Mouse (Mus musculus) CH12.LX (cell line): ENCODE results near the gene Clk2. TPM values are rescaled to one million over a fixed set of nuclear protein-coding genes. Genes with fewer than 3 reads are reported as not detected.
A peak's percentile ranks its signal among the peaks of the same experiment; 100 is the strongest.

Experiments used
- DNase-seq: peaks from one replicate; pipeline ENCODE4 v3.0.0-alpha.2; 2013; ENCODE audit errors: extremely low read depth
- H3K27ac ChIP-seq: 2 replicates; pipeline ENCODE4 v1.5.1; 2012; ENCODE audit warnings: low read depth, mild to moderate bottlenecking, control low read depth, moderate library complexity; ENCODE audit not compliant: insufficient read depth
- H3K27me3 ChIP-seq: replicated peaks from 2 replicates; pipeline ENCODE3; 2012; ENCODE audit warnings: inconsistent platforms
- H3K36me3 ChIP-seq, 2 experiments: replicated peaks in 1 of 2; 2 replicates each; pipeline versions ENCODE3 to v1.6.1; 2012; ENCODE audit warnings: inconsistent platforms in 1 of 2, low read length in 1 of 2, mild to moderate bottlenecking in 1 of 2, mixed read lengths in 1 of 2, moderate library complexity in 1 of 2; ENCODE audit not compliant: control insufficient read depth in 1 of 2, insufficient read depth in 1 of 2
- H3K4me1 ChIP-seq, 2 experiments: 2 replicates each; pipeline ENCODE4 v1.6.1; 2012; ENCODE audit warnings: inconsistent platforms in 1 of 2, moderate library complexity in 1 of 2; ENCODE audit not compliant: insufficient read depth in 2 of 2, control insufficient read depth in 1 of 2
- H3K4me2 ChIP-seq: 2 replicates; pipeline ENCODE4 v1.6.1; 2012; ENCODE audit warnings: low read depth, mild to moderate bottlenecking, control low read depth; ENCODE audit not compliant: poor library complexity, insufficient read depth, severe bottlenecking
- H3K4me3 ChIP-seq, 3 experiments: fragments of 150-350 bp in 1 of 3; sonication (generic) in 1 of 3; replicated peaks in 1 of 3; 2 replicates each; pipeline versions ENCODE3 to v1.5.1; 2011 to 2012; ENCODE audit warnings: low read depth in 2 of 3, low read length in 2 of 3, mild to moderate bottlenecking in 2 of 3, moderate library complexity in 2 of 3, control low read depth in 1 of 3, improper control_type of control experiment in 1 of 3, inconsistent platforms in 1 of 3, mixed read lengths in 1 of 3; ENCODE audit not compliant: poor library complexity in 1 of 3
- H3K79me2 ChIP-seq: replicated peaks from 2 replicates; pipeline ENCODE4 v1.6.1; 2012; ENCODE audit warnings: mild to moderate bottlenecking, moderate library complexity; ENCODE audit not compliant: control insufficient read depth, poor library complexity, insufficient read depth, severe bottlenecking; ENCODE audit errors: extremely low read depth
- H3K9ac ChIP-seq: 2 replicates; pipeline ENCODE4 v1.6.1; 2012; ENCODE audit warnings: low read depth, mild to moderate bottlenecking, control low read depth, moderate library complexity; ENCODE audit not compliant: insufficient read depth
- H3K9me3 ChIP-seq: replicated peaks from 2 replicates; pipeline ENCODE3; 2012; ENCODE audit warnings: low read length, inconsistent platforms, mixed read lengths
- BHLHE40 ChIP-seq: IDR thresholded peaks from 2 replicates; pipeline ENCODE4 v1.6.1; 2011; ENCODE audit warnings: mild to moderate bottlenecking, low read depth, low read length, improper control_type of control experiment
- E2F4 ChIP-seq: IDR thresholded peaks from 2 replicates; pipeline ENCODE4 v1.6.1; 2011; ENCODE audit warnings: low read depth, low read length, improper control_type of control experiment; ENCODE audit not compliant: insufficient replicate concordance
- EP300 ChIP-seq: IDR thresholded peaks from 2 replicates; pipeline ENCODE4 v1.6.1; 2011; ENCODE audit warnings: low read length, improper control_type of control experiment
- GABPA ChIP-seq: IDR thresholded peaks from 2 replicates; pipeline ENCODE4 v1.6.1; 2012; ENCODE audit warnings: low read depth, low read length, improper control_type of control experiment, inconsistent platforms; ENCODE audit not compliant: insufficient replicate concordance
- IRF4 ChIP-seq: IDR thresholded peaks from 2 replicates; pipeline ENCODE4 v1.6.1; 2014; ENCODE audit warnings: low read depth, mild to moderate bottlenecking, inconsistent platforms, low read length, improper control_type of control experiment
- JUN ChIP-seq: IDR thresholded peaks from 2 replicates; pipeline ENCODE4 v1.6.1; 2011; ENCODE audit warnings: low read depth, mild to moderate bottlenecking, low read length, improper control_type of control experiment, moderate library complexity; ENCODE audit not compliant: insufficient read depth
- JUND ChIP-seq: conservative IDR thresholded peaks from 2 replicates; pipeline ENCODE4 v1.6.1; 2011; ENCODE audit warnings: low read depth, low read length, improper control_type of control experiment
- KAT2A ChIP-seq: IDR thresholded peaks from 2 replicates; pipeline ENCODE4 v1.6.1; 2012; ENCODE audit warnings: low read length, improper control_type of control experiment, inconsistent platforms; ENCODE audit not compliant: insufficient replicate concordance
- MAFK ChIP-seq: IDR thresholded peaks from 2 replicates; pipeline ENCODE4 v1.6.1; 2011; ENCODE audit warnings: low read length, improper control_type of control experiment; ENCODE audit not compliant: insufficient replicate concordance
- MAX ChIP-seq: IDR thresholded peaks from 2 replicates; pipeline ENCODE4 v1.6.1; 2011; ENCODE audit warnings: low read length, improper control_type of control experiment
- MEF2A ChIP-seq: IDR thresholded peaks from 2 replicates; pipeline ENCODE4 v1.6.1; 2014; ENCODE audit warnings: low read depth, mild to moderate bottlenecking, inconsistent platforms, low read length, improper control_type of control experiment, borderline replicate concordance
- MYC ChIP-seq: IDR thresholded peaks from 2 replicates; pipeline ENCODE4 v1.6.1; 2011; ENCODE audit warnings: low read depth, mild to moderate bottlenecking, improper control_type of control experiment, low read length
- NELFE ChIP-seq: IDR thresholded peaks from 2 replicates; pipeline ENCODE4 v1.6.1; 2011; ENCODE audit warnings: low read depth, low read length, improper control_type of control experiment
- PAX5 ChIP-seq: IDR thresholded peaks from 2 replicates; pipeline ENCODE4 v1.6.1; 2012; ENCODE audit warnings: low read length, inconsistent platforms, mixed read lengths
- POLR2A ChIP-seq: IDR thresholded peaks from 2 replicates; pipeline ENCODE4 v1.6.1; 2011; ENCODE audit warnings: low read depth, mild to moderate bottlenecking, improper control_type of control experiment, low read length
- RCOR1 ChIP-seq: conservative IDR thresholded peaks from 2 replicates; pipeline ENCODE4 v1.6.1; 2012; ENCODE audit warnings: low read depth, mild to moderate bottlenecking, inconsistent platforms, low read length, improper control_type of control experiment
- SIN3A ChIP-seq: IDR thresholded peaks from 2 replicates; pipeline ENCODE4 v1.6.1; 2012; ENCODE audit warnings: low read length, improper control_type of control experiment, inconsistent platforms
- SMC3 ChIP-seq: IDR thresholded peaks from 2 replicates; pipeline ENCODE4 v1.6.1; 2011; ENCODE audit warnings: low read depth, low read length, improper control_type of control experiment
- UBTF ChIP-seq: IDR thresholded peaks from 2 replicates; pipeline ENCODE4 v1.6.1; 2012; ENCODE audit warnings: low read depth, mild to moderate bottlenecking, inconsistent platforms, low read length, improper control_type of control experiment, moderate library complexity
- USF1 ChIP-seq: IDR thresholded peaks from 2 replicates; pipeline ENCODE4 v1.6.1; 2014; ENCODE audit warnings: low read depth, mild to moderate bottlenecking, inconsistent platforms, low read length, improper control_type of control experiment
- ZC3H11A ChIP-seq: IDR thresholded peaks from 2 replicates; pipeline ENCODE4 v1.6.1; 2012; ENCODE audit warnings: low read depth, mild to moderate bottlenecking, inconsistent platforms, low read length, improper control_type of control experiment
- ZKSCAN1 ChIP-seq: IDR thresholded peaks from 2 replicates; pipeline ENCODE4 v1.6.1; 2012; ENCODE audit warnings: low read depth, inconsistent platforms, low read length, improper control_type of control experiment, borderline replicate concordance
- ZMIZ1 ChIP-seq: IDR thresholded peaks from 2 replicates; pipeline ENCODE4 v1.6.1; 2012; ENCODE audit warnings: low read depth, mild to moderate bottlenecking, inconsistent platforms, low read length, improper control_type of control experiment
- dilution Hi-C: fragments of 300-500 bp; cut with MboI; formaldehyde crosslinking; loops from 2 replicates; pipeline ENCODE4 v1.14.3; 2020; ENCODE audit warnings: low sequenced_read_pairs; ENCODE audit not compliant: extremely low pct_unique_long_range_greater_than_20kb, extremely low pct_ligation_motif_present
- in situ Hi-C: fragments of 300-500 bp; cut with MboI; formaldehyde crosslinking; loops from 3 replicates; pipeline ENCODE4 v1.14.3; 2019; ENCODE audit warnings: low sequenced_read_pairs, low pct_ligation_motif_present, low pct_unique_long_range_greater_than_20kb, mixed read lengths
- polyA plus RNA-seq: library from polyadenylated mRNA; unstranded; fragments of >175 nt; gene quantifications from 2 replicates; pipeline ENCODE4 v1.2.1, GENCODE M21; 2012; ENCODE audit warnings: low read depth; ENCODE audit not compliant: insufficient read length
- total RNA-seq, 2 experiments: library from RNA; depleted of rRNA; stranded (reverse); fragments of 300-350 nt in 1 of 2; fragments of >200 nt in 1 of 2; gene quantifications; 2 replicates each; pipeline ENCODE4 v1.2.3; 2012 to 2014

Gene Clk2
- total and polyA plus RNA-seq, 3 experiments, result 18.8 to 72.0 (median 29.9) TPM

DNA sequence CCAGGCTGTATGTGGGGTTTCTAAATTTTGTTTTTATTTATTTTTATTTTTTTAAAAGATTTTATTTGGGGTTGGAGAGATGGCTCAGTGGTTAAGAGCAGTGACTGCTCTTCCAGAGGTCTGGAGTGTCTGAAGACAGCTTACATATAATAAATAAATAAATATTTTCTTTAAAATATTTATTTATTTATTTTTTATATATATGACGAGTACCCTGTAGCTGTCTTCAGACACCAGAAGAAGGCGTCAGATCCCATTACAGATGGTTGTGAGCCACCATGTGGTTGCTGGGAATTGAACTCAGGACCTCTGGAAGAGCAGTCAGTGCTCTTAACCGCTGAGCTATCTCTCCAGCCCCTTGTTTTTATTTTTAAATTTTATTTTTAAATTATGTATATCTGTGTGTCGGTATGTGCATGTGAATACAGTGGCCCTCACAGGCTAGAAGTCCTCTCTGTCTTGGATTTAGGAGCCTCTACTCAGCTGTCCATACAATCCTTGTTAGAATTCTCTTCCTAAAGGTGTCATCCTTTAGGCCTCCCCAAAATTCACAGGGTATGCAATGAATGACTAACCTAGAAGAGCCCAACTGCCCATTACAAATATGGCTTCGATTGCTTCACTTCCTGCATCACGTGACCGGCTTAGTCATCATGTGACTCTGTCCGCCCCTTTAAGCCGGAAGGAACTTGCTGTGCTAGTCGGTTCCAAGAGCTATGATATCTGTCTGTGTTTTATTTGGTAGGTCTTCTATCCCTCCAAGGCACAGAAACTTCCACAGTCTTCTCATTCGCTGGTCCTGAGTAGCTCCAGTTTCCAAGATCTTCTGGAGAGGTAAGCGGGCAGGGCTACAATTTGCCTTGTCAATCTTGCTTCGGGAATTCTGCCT is 37.9 kb downstream of the Clk2 start, which contains the start of gene Gba (continued):
- TF ChIP-seq JUND (no peak), NELFE (peak; percentile 60; the same call in 1 of the 2 replicates), MAFK (no peak), ZKSCAN1 (no peak), SMC3 (no peak), POLR2A (peak; percentile 63), MYC (no peak), SIN3A (peak; percentile 100), BHLHE40 (peak; percentile 94), IRF4 (no peak), UBTF (no peak), EP300 (no peak), MEF2A (peak; percentile 24; the same call in 1 of the 2 replicates)
- TF ChIP-seq, all 38 proteins: peak for 15

DNA sequence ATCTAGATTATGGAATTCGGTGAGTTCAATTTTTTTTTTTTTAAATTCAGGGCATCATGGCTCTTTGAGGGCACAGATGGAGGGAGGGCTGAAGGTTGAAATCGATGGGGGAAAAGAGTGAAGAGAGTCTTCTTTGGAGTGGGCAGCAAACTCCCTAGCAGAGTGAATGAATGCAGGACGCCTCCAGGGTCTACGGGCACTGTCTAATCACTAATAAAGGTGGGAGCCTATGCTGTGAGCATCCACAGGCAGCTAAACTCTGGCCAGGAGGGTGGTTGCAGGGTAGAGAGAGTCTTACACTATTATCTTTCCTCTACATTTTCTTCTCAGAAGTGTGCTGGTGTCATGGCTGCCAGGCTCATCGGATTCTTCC is 38.5 kb downstream of the Clk2 start:
- Histone ChIP-seq H3K9ac (peak overlapping the region; percentile 97), H3K4me1 (peaks cover 3 to 14% of the 10 kb centered on the region in 2 experiments), H3K36me3 (peaks cover 39 to 44% of the 10 kb centered on the region in 2 experiments), H3K4me2 (peak overlapping the region; percentile 86), H3K79me2 (peaks cover 5% of the 10 kb centered on the region; the same call in 1 of the 2 replicates), H3K4me3 (peak overlapping the region; percentile 74 to 100 (median 75)), H3K27me3 (no peaks in the 10 kb centered on the region), H3K9me3 (no peaks in the 10 kb centered on the region), H3K27ac (no peak overlapping the region)
- no peak for DNase-seq
- no peak for TF ChIP-seq PAX5
- no peak for TF ChIP-seq POLR2A
- TF ChIP-seq JUN, result no peak
- TF ChIP-seq ZKSCAN1, result no peak
- in situ Hi-C loops (no loop called here), dilution Hi-C loops (no loop called here)

DNA sequence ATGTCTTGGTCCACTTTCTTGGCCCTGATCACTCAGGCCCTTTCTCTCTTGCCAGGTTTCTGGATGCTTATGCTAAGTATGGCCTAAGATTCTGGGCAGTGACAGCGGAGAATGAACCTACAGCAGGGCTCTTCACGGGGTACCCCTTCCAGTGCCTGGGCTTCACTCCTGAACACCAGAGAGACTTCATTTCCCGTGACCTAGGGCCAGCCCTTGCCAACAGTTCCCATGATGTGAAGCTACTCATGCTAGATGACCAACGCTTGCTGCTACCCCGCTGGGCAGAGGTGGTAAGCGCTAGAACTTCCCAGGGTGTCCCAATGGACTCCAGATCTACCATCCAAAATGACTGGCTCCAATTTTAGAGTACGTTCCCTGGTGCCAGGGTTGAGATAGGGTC is 41.5 kb downstream of the Clk2 start:
- Histone ChIP-seq H3K27ac (no peak overlapping the region), H3K27me3 (no peaks in the 10 kb centered on the region), H3K9me3 (no peaks in the 10 kb centered on the region), H3K4me3 (no peak overlapping the region), H3K79me2 (peaks cover 5% of the 10 kb centered on the region; the same call in 1 of the 2 replicates), H3K4me1 (peaks cover 3 to 16% of the 10 kb centered on the region in 2 experiments), H3K4me2 (no peak overlapping the region), H3K9ac (no peak overlapping the region), H3K36me3 (peaks cover 69 to 74% of the 10 kb centered on the region in 2 experiments)
- no peak for DNase-seq
- dilution Hi-C loops, result no loop called here
- in situ Hi-C loops, result loop anchor here (5.0 kb wide), 1 partner anchor 36 kb away; no protein-coding TSS in a partner anchor
- TF ChIP-seq UBTF (no peak), E2F4 (no peak), RCOR1 (no peak), KAT2A (no peak), ZC3H11A (no peak), GABPA (no peak), EP300 (no peak), USF1 (no peak), SIN3A (no peak), MAX (no peak), ZMIZ1 (no peak), JUND (no peak)
